Mouse (Mus musculus) megakaryocyte-erythroid progenitor cell, adult 5-6 weeks (primary cell): Measurements from ENCODE around the gene Slc25a11. TPM values are rescaled to one million over a fixed set of nuclear protein-coding genes. Genes with fewer than 3 reads are reported as not detected.

Experiments
- ATAC-seq: replicated peaks from 2 replicates; pipeline ENCODE4 v1.8.0; 2016; ENCODE audit warnings: mild to moderate bottlenecking, inconsistent platforms; ENCODE audit not compliant: severe bottlenecking, poor library complexity, low FRiP score, low TSS enrichment
- total RNA-seq, 2 experiments: library from RNA; stranded (forward) in 1 of 2; stranded (reverse) in 1 of 2; fragments of 200-1000, 215-1000 nt in 1 of 2; fragments of >200 nt in 1 of 2; fragmentation: Nextera tagmentation in 1 of 2; gene quantifications; 2 replicates each; pipeline ENCODE4 v1.2.3; 2014 to 2017

Slc25a11 gene
- total RNA-seq, 2 experiments from 2014 or later, result 36.2 to 63.1 TPM

DNA sequence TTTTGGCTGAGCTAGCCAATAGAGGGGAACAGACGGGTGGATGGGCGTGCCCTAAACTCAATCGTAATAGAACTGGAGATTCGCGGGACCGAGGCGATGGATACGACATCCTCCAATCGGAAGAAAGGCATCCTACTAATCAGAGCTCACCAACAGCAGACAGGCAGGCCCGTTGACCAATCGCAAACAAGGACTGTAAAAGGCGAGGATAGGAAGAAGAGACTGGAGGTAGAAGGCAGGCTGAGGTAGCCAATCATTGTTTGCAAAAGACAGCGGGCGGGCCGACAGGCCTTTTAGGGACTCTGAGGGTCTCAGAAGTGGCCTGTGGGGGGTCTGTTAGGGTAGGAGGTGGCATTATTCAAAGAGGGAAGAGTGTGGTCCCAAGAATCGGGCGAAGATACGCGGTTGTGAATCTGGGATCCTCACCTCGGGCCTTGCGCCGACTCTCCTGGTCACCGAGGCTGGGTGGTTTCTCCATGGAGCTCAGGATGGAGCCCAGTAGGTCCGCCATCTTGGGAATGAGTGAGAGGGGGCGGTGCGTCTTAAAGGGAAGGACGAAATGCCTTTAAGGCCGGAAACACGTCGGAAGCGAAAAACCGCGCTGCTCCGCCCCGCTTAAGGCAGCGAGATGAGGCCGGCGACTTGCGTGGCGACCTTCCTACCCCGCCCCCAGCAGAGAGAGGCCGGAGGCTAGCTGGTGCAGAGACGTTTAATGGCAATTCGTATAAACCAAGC lies 21.7 kb upstream of the Slc25a11 start, which contains the start of gene Spag7:
Gene Spag7, minus strand, starts transcription at position 646 of the 735 bp plus-strand sequence.
- ATAC-seq, result peak; percentile 87

DNA sequence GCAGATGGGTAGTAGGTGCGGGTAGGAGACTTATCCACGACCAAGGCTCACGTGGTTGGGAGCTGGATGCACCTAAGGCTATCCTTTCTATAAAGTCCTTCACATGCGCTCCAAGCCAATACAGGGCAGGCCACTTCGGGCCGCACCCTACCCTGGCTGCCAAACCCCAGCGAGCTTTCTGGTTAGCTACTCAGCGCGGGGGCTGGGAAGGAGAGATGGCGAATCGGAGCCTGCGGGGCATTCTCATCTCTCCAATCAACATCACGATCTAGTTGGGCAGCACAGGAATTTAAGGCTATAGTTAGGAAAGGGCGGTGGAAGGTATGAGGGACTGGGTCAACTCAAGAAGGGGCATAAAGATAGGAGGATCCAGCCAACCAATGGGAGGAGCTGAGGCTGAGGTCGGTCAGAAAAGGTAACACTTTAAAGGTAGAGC lies 21.1 kb upstream of the Slc25a11 start:
- no peak for ATAC-seq

DNA sequence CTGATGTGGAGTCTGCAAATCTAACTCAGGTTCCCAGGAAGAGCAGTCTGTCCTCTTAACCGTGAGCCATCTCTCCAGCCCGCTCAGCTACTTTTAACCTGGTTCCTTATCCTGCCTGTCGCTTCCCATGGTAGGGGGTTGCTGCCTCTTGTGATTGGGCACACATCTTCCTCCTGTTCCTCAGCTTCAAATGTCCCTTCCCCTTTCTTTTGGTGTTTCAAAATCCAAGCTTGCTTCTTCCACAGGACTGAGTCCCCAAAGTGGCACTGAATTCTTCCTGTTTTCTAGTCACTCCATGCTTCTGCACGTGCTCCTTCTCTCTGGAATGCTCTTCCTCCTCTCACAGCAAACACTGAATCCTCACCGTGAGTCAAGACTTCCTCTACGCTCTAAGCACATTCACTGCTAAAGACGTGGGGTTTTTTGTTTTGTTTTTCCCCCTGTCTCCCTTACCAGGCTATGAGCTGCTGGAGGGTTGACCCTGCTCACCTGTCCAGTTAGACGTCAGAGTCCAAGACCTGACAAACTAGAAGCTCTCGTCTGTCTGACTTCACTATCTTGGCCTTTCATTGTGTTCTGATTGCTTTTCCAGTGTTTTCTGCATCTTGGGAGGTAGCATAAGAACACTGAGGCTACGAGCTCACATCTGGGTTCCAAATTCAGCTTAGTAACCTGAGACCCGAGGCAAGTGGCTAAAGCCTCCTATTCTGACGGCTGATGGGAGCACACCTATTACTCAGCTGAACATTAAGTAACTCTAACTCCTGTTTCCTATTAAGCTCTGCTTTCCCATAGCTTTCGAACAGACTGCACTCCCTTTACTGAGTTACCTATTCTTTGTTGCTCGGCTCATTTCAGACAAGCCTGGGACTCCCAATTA lies 20.2 kb upstream of the Slc25a11 start:
- no peak for ATAC-seq

DNA sequence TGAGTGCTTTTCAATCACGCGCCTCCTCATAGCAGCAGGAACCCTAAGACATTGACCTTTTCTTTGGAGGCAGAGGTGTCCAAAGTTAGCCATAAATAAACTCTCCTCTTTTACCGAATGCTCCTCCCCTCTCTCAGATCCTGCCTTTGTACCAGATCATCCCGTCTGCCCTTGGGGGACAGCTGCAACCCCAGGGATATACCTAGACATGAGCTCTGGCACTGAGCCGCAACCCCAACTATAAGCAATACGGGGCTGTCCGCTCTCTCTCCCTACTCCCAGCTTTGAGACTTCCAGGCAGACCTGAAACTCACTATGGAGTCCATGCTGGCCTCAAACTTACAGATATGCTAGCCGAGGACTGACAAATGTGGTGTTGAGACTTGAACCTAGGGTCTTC lies 19.4 kb upstream of the Slc25a11 start:
- ATAC-seq, result no peak

DNA sequence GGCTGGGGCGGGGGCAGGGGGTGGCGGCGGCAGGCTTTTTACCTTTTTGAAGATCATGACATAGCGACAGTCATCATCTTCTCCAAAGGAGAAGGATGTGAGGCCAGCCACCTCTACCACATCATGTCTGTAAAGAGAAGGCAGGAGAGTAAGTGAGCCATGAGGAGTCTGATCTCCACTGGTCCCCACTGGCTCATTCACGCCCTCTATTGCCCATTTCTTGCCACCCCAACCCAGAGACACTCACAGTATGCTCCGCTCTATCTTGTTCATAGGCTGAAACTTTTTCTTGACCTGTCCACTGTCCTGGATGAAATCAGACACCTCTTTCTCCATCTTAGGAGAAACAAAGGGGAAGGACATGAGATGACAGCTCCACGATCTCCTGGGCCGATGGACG lies 17.5 kb upstream of the Slc25a11 start:
- ATAC-seq, result no peak

DNA sequence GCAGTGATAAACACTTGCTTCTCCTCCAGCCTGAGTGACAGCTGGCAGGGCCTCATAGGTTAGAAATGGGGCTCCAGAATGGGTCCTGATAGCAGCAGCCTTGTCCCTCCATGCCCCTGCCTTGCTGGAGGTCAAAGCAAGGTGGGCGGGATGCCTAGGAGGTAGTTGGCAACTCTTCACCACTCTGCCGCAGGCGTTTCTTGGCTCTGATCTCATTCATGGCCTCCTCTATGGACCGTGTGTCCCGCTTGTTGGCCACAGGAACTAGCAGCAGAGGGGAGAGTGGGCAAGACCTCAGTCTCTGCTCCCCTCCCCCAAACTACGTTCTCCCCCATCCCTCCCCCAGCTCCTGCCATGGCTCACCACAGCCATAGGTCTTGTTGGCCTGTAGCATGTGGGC lies 16.7 kb upstream of the Slc25a11 start:
- no peak for ATAC-seq

DNA sequence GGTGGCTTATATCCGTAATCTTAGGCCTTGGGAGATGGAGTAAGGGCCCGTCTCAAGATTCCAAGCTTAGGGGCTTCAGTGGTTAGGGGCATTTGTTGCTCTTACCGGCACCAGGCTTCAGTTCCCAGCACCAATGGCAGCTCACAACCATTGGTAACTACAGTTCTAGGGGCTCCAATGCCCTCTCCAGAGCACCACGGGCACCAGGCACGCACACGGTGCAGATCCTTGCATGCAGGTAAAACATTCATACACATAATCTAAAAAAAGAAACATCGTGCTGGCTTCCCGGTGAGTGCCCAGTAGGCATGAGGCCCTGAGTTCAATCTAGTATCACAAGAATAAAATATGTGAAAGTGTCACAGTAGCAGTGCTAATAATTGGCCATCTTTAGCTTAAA lies 15.8 kb upstream of the Slc25a11 start:
- no peak for ATAC-seq

DNA sequence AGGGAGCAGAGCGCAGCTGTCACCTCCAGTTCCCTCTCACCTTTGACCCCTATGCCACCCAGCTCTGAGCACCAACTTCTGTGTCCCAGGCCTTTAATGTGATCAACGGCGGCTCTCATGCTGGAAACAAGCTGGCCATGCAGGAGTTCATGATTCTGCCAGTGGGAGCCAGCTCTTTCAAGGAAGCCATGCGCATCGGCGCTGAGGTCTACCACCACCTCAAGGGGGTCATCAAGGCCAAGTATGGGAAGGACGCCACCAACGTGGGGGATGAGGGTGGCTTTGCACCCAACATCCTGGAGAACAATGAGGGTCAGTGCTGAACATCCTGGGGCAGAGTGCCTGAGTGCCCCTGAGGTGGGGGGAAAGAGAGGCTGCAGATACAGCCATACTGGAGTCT lies 13.3 kb upstream of the Slc25a11 start:
- no peak for ATAC-seq

DNA sequence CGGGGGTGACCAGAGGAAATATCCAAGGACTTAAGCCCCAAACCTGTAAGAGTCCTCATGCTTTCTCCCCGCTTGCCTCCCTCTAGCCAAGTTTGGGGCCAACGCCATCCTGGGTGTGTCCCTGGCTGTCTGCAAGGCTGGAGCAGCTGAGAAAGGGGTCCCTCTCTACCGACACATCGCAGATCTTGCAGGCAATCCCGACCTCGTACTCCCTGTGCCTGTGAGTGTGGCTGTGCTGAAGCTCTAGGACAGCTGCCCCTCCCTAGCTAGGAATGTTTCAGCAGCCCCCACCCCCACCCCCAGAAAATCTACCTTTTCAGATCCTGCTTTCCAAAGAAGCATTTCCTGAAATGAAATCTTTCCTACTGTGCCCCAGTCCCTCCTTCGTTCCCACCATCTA lies 11.7 kb upstream of the Slc25a11 start:
- ATAC-seq, result no peak

DNA sequence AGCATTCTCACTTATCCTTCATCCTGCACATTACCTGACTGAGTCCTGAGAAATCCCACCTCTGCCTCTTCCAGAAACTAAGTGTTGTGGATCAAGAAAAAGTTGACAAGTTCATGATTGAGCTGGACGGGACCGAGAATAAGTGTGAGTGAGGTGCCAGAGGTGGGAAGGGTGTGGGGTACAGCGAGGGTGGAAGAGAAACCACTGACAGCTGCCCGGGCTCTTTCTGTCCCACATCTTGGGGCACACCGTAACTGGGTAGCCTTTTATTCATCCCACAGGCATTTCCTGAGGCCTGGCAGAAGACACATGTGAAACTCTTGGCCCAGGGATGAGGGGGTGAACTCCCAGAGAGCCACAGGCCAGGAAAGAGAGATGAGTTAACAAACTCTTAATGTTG lies 11.2 kb upstream of the Slc25a11 start:
- ATAC-seq, result no peak

DNA sequence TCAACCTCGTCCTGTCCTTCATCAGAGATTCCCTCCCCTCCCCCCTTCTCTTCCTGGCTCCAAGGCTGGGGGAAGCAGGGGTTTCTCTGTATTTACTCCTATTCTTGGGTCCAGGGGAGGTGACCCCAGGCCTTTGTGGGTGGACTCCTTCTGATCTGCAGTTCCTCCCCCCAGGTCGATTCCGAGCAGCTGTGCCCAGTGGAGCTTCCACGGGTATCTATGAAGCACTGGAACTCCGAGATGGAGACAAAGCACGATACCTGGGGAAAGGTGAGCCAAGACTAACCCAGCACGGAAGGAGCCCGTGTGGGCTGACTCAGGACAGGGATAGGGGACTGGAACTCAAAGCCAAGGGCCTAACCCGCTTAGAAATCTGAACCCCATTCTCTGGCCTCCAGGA lies 10.7 kb upstream of the Slc25a11 start:
- ATAC-seq, result no peak

DNA sequence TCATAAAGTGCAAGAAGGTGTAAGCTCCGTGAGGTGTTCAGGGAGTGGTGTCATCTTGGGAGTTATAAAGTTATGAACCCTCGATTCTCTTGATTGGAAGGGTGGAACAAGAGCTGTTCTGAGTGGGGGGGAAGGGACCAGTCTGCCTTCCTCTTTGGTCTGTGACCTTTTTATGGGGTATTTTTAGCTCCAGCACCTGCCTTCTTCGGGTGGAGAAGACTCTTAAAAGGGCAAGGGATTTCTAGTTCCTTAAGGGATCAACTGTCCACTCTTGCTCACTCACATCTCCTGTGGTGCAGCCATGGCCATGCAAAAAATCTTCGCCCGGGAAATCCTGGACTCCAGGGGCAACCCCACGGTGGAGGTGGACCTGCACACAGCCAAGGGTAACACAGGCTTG lies 10.3 kb upstream of the Slc25a11 start:
- ATAC-seq, result no peak

DNA sequence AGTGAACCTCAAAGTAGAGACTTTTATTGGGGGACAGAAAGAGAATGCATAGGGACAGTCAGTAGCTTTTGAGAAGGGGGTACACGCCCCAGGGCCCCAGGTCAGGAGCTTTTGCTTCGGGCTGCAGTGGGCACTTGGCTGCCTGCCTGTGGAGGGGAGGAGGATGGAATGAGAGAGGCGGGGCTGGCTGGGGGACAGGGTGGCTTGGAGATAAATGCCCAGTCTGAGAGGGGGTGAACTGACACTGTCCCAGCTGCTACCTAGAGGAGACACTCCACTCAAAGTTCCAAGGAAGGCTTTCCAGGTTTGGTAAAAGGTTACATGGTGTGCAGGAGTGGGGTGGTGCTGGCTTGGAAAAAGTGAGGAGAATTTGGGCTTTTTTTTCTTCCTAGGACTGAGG lies 9.7 kb upstream of the Slc25a11 start, which contains the start of gene Eno3:
Gene Eno3, plus strand, starts transcription at position 239 of the 400 bp plus-strand sequence.
- no peak for ATAC-seq

DNA sequence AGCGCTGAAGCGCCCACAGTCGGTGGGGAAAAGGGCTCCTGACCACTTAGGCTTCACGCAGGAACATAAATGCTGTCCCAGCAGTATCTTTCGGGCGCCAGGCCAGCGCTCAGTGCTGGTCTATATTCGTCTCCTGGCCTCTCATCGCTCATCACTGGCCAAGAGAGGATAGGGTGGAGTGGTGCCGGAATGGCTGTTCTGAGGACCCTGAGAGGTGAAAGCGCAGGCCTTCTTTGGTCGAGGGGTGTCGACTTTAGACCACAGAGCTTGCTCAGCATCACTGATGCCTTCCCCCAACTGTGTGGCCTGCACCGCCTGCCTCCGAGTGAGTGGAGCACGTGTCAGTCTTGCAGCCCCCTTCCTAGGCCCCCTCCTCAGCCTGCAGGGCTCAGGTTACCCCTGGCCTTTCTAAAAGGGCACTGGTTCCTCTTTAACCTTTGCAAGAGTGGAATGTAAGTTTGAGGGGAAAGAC lies 9.2 kb upstream of the Slc25a11 start:
- no peak for ATAC-seq

DNA sequence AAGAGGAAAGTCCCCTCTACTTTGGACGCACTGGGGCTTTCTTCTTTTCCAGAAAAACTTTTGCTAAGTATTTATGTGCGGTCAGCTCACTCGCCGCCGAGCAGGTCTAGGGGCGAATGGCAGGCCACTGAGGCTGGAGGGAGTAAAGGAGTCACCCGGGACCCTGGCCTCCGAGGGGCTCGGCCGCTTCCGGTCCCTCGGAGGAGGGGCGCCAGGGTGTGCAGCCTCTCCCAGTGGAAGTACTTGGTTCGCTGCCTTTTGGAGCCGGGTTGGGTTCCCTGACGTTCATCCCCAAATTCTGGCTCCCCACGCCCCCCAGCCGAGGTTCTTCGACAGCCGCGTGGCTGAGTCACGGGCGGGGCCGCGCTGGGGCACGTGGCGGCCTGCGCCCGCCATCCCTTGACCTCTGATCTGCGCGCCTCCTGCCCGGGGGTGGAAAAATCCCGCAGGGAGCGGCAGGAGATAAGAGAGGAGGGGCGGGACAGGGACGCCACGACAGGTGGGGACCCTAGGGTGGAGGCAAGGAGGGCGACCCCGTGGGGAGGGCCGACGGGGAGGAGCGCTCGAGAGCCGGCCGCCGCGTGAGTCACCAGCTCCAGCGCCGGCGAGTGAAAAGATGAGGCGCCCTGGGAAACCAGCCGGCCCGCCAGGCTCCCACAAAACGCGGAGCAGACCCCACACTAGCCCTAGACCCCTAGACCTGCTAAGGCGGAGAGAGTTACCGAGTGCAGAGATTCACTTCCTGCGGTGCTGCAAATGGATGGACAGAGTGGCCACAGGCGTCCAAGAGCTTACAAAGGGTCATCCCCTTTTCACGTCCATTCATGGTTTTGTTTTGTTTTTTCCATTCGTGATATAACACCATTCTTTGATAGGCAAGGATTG lies 8.5 kb upstream of the Slc25a11 start:
- no peak for ATAC-seq

DNA sequence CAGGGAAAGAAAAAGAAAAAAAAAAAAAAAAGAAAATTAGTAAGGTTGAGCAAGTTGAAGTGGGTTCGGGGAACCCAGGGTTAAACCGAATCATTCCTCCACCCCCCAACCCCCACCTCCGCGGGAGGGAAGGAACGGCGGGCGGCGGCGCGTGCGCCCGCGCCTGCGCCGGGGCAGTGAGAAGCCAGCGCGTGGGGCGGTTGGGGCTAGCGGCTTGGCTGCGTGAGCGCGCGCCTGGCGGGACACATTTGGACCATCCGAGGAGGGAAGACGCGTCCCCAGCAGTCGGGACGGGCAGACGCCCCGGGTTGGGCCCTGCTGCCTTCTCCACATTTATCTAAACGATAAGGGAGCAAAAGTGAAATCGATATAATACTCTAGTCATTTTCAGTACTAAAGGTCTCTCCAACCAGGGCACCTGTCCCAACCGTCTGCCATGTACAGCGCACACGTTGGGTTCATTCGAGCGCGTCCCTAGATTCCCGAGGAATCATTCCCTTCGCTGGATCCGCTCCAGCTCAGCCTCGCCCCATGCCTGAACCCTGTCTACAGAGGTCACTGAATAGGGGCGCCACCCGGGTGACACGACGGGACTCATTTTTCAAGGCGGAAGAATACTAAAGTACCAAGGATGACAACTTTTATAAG lies 7.8 kb upstream of the Slc25a11 start:
- ATAC-seq, result peak; percentile 33

DNA sequence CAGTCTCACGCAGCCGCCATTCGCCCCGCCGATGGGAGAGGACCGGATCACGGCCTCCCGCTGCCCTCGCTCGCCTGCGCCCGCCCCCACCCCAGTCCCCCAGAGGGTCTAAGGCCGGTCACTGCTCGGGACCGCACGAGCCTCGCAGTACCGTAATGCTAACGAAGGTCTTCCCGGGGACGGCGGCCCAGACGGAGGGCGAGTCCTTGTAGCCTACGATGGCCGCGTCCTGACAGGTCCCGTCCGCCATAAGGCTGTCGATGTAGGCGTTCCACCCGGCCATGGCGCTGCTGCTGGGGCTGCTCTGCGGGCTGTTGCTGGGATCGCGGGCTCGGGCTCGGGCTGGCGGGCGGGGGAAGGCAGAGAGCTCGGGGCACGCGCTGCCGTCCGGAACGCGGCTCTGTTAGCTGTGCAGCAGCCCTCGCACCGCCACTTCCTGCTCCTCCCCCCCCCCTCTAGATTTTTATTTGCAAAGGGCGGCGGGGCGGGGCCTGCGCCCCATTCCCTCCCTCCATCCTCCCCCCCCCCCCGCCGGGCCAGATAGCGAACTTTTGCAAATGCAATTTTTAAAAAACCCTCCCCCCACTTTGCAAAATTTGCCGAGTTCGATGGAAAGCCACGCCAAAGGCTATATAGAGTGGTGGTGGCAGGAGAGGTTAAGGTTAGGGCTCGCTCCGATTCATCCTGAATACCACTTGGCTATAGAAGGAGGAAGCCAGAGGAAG lies 7.1 kb upstream of the Slc25a11 start, which contains the start of gene Pfn1:
Gene Pfn1, minus strand, starts transcription at position 447 of the 725 bp plus-strand sequence.
- ATAC-seq, result peak; percentile 47
